Mouse (Mus musculus): ENCODE results near the gene Prkcz.

The Prkcz gene

GRCm38 (mm10) chr4:155315031-155315430 lies 46.1 kb downstream of the Prkcz start:
- DNase-seq (ENCODE audit: low read depth, low spot score): no peak

- DNase-seq (ENCODE audit: low read depth, low spot score): no peak
Measured at GRCm38 (mm10) chr4:155308679-155309078, 52.5 kb downstream of the Prkcz start.

- DNase-seq (ENCODE audit: low read depth, low spot score): peak; percentile 89
Measured at GRCm38 (mm10) chr4:155308068-155308467, 53.1 kb downstream of the Prkcz start.

GRCm38 (mm10) chr4:155307591-155307990 lies 53.6 kb downstream of the Prkcz start:
- no peak for DNase-seq (ENCODE audit: low read depth, low spot score)

- no peak for DNase-seq (ENCODE audit: low read depth, low spot score)
Measured at GRCm38 (mm10) chr4:155306356-155307242, 54.6 kb downstream of the Prkcz start.

- peak; percentile 98 for DNase-seq (ENCODE audit: low read depth, low spot score)
Measured at GRCm38 (mm10) chr4:155305531-155306031, 55.6 kb downstream of the Prkcz start.

- no peak for DNase-seq (ENCODE audit: low read depth, low spot score)
Measured at GRCm38 (mm10) chr4:155304508-155305096, 56.6 kb downstream of the Prkcz start.

GRCm38 (mm10) chr4:155301965-155302364 lies 59.2 kb downstream of the Prkcz start:
- DNase-seq (ENCODE audit: low read depth, low spot score): no peak

GRCm38 (mm10) chr4:155301098-155301447 lies 60.1 kb downstream of the Prkcz start:
- no peak for DNase-seq (ENCODE audit: low read depth, low spot score)

- DNase-seq (ENCODE audit: low read depth, low spot score): no peak
Measured at GRCm38 (mm10) chr4:155300421-155301097, 60.6 kb downstream of the Prkcz start.

GRCm38 (mm10) chr4:155298826-155299225 lies 62.3 kb downstream of the Prkcz start:
- no peak for DNase-seq (ENCODE audit: low read depth, low spot score)

- DNase-seq (ENCODE audit: low read depth, low spot score): no peak
Measured at GRCm38 (mm10) chr4:155297057-155297456, 64.1 kb downstream of the Prkcz start.

GRCm38 (mm10) chr4:155295996-155296395 lies 65.2 kb downstream of the Prkcz start:
- DNase-seq (ENCODE audit: low read depth, low spot score): peak; percentile 90

GRCm38 (mm10) chr4:155295026-155295590 lies 66.1 kb downstream of the Prkcz start:
- no peak for DNase-seq (ENCODE audit: low read depth, low spot score)

GRCm38 (mm10) chr4:155294381-155294780 lies 66.8 kb downstream of the Prkcz start:
- no peak for DNase-seq (ENCODE audit: low read depth, low spot score)

GRCm38 (mm10) chr4:155292863-155293262 lies 68.3 kb downstream of the Prkcz start:
- no peak for DNase-seq (ENCODE audit: low read depth, low spot score)

- DNase-seq (ENCODE audit: low read depth, low spot score): no peak
Measured at GRCm38 (mm10) chr4:155290045-155290444, 71.1 kb downstream of the Prkcz start.

- DNase-seq (ENCODE audit: low read depth, low spot score): no peak
Measured at GRCm38 (mm10) chr4:155288586-155288985, 72.6 kb downstream of the Prkcz start.

GRCm38 (mm10) chr4:155287713-155288112 lies 73.4 kb downstream of the Prkcz start:
- DNase-seq (ENCODE audit: low read depth, low spot score): no peak

- no peak for DNase-seq (ENCODE audit: low read depth, low spot score)
Measured at GRCm38 (mm10) chr4:155286090-155286489, 75.1 kb downstream of the Prkcz start.

- no peak for DNase-seq (ENCODE audit: low read depth, low spot score)
Measured at GRCm38 (mm10) chr4:155284521-155285379, 76.4 kb downstream of the Prkcz start.

All from telencephalon, adult 2 months (tissue).